Mouse (Mus musculus): ENCODE results near the gene Rexo5. TPM values are rescaled to one million over a fixed set of nuclear protein-coding genes. Genes with fewer than 3 reads are reported as not detected.
A peak's percentile ranks its signal among the peaks of the same experiment; 100 is the strongest.

Gene Rexo5
- total and polyA plus RNA-seq, 3 experiments = 3.5 to 64.3 (median 58.4) TPM

- H3K4me1 ChIP-seq (ENCODE audit: insufficient read depth, low read depth, low read length) = peaks cover 45% of the 10 kb centered on the region
- ATAC-seq (ENCODE audit: extremely low read depth, insufficient number of reproducible peaks, low FRiP score, poor library complexity, severe bottlenecking) = peak; percentile 96
- no peak for TF ChIP-seq TAL1 (conservative IDR thresholded peaks at IDR 0.05; ENCODE audit: low read depth, low read length)
- TF ChIP-seq POLR2AphosphoS5 (IDR thresholded peaks at IDR 0.05; ENCODE audit: insufficient replicate concordance, low read depth, low read length) = no peak
- no peak for TF ChIP-seq GATA2 (IDR thresholded peaks at IDR 0.05; ENCODE audit: borderline replicate concordance, low read depth, low read length)
- TF ChIP-seq CTCF (IDR thresholded peaks at IDR 0.05; ENCODE audit: low read depth, low read length) = no peak
- TF ChIP-seq GATA1 (IDR thresholded peaks at IDR 0.05; ENCODE audit: borderline replicate concordance, low read length) = no peak
Measured at GRCm38 (mm10) chr7:119895639-119896512, 102.1 kb downstream of the Rexo5 start, which contains the start of the genes Lyrm1 and Dcun1d3. Gene Lyrm1 (plus strand): TSS chr7:119895861. Gene Dcun1d3 (minus strand): TSS chr7:119896298.

GRCm38 (mm10) chr7:119897521-119898109, 103.8 kb downstream of the Rexo5 start:
- TF ChIP-seq CTCF (IDR thresholded peaks at IDR 0.05; ENCODE audit: low read depth, low read length) = no peak
- no peak for TF ChIP-seq TAL1 (conservative IDR thresholded peaks at IDR 0.05; ENCODE audit: low read depth, low read length)
- TF ChIP-seq POLR2AphosphoS5 (IDR thresholded peaks at IDR 0.05; ENCODE audit: insufficient replicate concordance, low read depth, low read length) = no peak
- TF ChIP-seq GATA2 (IDR thresholded peaks at IDR 0.05; ENCODE audit: borderline replicate concordance, low read depth, low read length) = no peak
- TF ChIP-seq GATA1 (IDR thresholded peaks at IDR 0.05; ENCODE audit: borderline replicate concordance, low read length) = no peak
- DNase-seq (ENCODE audit: low spot score) = no peak
- H3K36me3 ChIP-seq (replicated peaks) = peaks cover 3% of the 10 kb centered on the region
- no peak overlapping the region for H3K4me3 ChIP-seq (ENCODE audit: low read depth, low read length)
- peaks cover 42% of the 10 kb centered on the region for H3K4me1 ChIP-seq (ENCODE audit: insufficient read depth, low read depth, low read length)
- H3K9me3 ChIP-seq (replicated peaks) = no peaks in the 10 kb centered on the region
- ATAC-seq (ENCODE audit: extremely low read depth, insufficient number of reproducible peaks, low FRiP score, poor library complexity, severe bottlenecking) = no peak
- H3K27me3 ChIP-seq (ENCODE audit: insufficient read depth, low read length) = no peaks in the 10 kb centered on the region

More at GRCm38 (mm10) chr7:119895639-119896512, 102.1 kb downstream of the Rexo5 start, which contains the start of the genes Lyrm1 and Dcun1d3:
- Histone ChIP-seq H3K4me3 (ENCODE audit: low read depth, low read length) (peak within 1 kb of the TSS; percentile 85), H3K27me3 (ENCODE audit: insufficient read depth, low read length) (no peaks in the 10 kb centered on the region), H3K36me3 (replicated peaks) (peaks cover 6% of the 10 kb centered on the region), H3K9me3 (replicated peaks) (no peaks in the 10 kb centered on the region)
- peak; percentile 87 for DNase-seq (ENCODE audit: low spot score)

- Histone ChIP-seq H3K27me3 (ENCODE audit: insufficient read depth, low read length) (no peaks in the 10 kb centered on the region), H3K9me3 (replicated peaks) (no peaks in the 10 kb centered on the region), H3K4me3 (ENCODE audit: low read depth, low read length) (no peak overlapping the region), H3K4me1 (ENCODE audit: insufficient read depth, low read depth, low read length) (peaks cover 36% of the 10 kb centered on the region), H3K36me3 (replicated peaks) (peaks cover 3% of the 10 kb centered on the region)
- DNase-seq (ENCODE audit: low spot score) (no peak), ATAC-seq (ENCODE audit: extremely low read depth, insufficient number of reproducible peaks, low FRiP score, poor library complexity, severe bottlenecking) (no peak)
- TF ChIP-seq TAL1 (conservative IDR thresholded peaks at IDR 0.05; ENCODE audit: low read depth, low read length) (no peak), GATA1 (IDR thresholded peaks at IDR 0.05; ENCODE audit: borderline replicate concordance, low read length) (no peak), POLR2AphosphoS5 (IDR thresholded peaks at IDR 0.05; ENCODE audit: insufficient replicate concordance, low read depth, low read length) (no peak), CTCF (IDR thresholded peaks at IDR 0.05; ENCODE audit: low read depth, low read length) (no peak), GATA2 (IDR thresholded peaks at IDR 0.05; ENCODE audit: borderline replicate concordance, low read depth, low read length) (no peak)
Measured at GRCm38 (mm10) chr7:119898247-119898856, 104.5 kb downstream of the Rexo5 start.

Other genes with a start within 250 kb of the Rexo5 start
- not detected in 2 replicates for gene Acsm2, start 239.7 kb upstream of the Rexo5 start, total RNA-seq (2014; fragmentation: Nextera tagmentation)
- gene Acsm2, start 239.7 kb upstream of the Rexo5 start, total RNA-seq (2017) = 0.05 and 0.12 TPM in 2 replicates
- gene Acsm2, start 239.7 kb upstream of the Rexo5 start, polyA plus RNA-seq (2012) = not detected in 2 replicates
- not detected in 2 replicates for gene Acsm1, start 187.0 kb upstream of the Rexo5 start, total RNA-seq (2014; fragmentation: Nextera tagmentation)
- not detected in 2 replicates for gene Acsm1, start 187.0 kb upstream of the Rexo5 start, total RNA-seq (2017)
- not detected in 2 replicates for gene Acsm1, start 187.0 kb upstream of the Rexo5 start, polyA plus RNA-seq (2012)
- gene Acsm4, start 104.0 kb upstream of the Rexo5 start, total RNA-seq (2014; fragmentation: Nextera tagmentation) = not detected in 2 replicates
- not detected in 2 replicates for gene Acsm4, start 104.0 kb upstream of the Rexo5 start, total RNA-seq (2017)
- gene Acsm4, start 104.0 kb upstream of the Rexo5 start, polyA plus RNA-seq (2012) = not detected in 2 replicates
- 41.4 and 53.9 TPM in 2 replicates for gene Thumpd1, start 73.2 kb upstream of the Rexo5 start, total RNA-seq (2014; fragmentation: Nextera tagmentation)
- 102 and 115 TPM in 2 replicates for gene Thumpd1, start 73.2 kb upstream of the Rexo5 start, total RNA-seq (2017)
- gene Thumpd1, start 73.2 kb upstream of the Rexo5 start, polyA plus RNA-seq (2012) = 64.8 and 72.8 TPM in 2 replicates
- not detected in 2 replicates for gene Acsm3, start 33.1 kb upstream of the Rexo5 start, total RNA-seq (2014; fragmentation: Nextera tagmentation)
- gene Acsm3, start 33.1 kb upstream of the Rexo5 start, total RNA-seq (2017) = 0.23 and 0.49 TPM in 2 replicates
- not detected in 2 replicates for gene Acsm3, start 33.1 kb upstream of the Rexo5 start, polyA plus RNA-seq (2012)
- 49.1 and 65.5 TPM in 2 replicates for gene Eri2, start 52 bp downstream of the Rexo5 start, total RNA-seq (2014; fragmentation: Nextera tagmentation)
- 32.4 and 37.4 TPM in 2 replicates for gene Eri2, start 52 bp downstream of the Rexo5 start, total RNA-seq (2017)
- 1.2 and 1.7 TPM in 2 replicates for gene Eri2, start 52 bp downstream of the Rexo5 start, polyA plus RNA-seq (2012)
- gene Lyrm1, start 101.9 kb downstream of the Rexo5 start, total RNA-seq (2014; fragmentation: Nextera tagmentation) = 2.4 and 2.5 TPM in 2 replicates
- gene Lyrm1, start 101.9 kb downstream of the Rexo5 start, total RNA-seq (2017) = 5.7 and 6.0 TPM in 2 replicates
- gene Lyrm1, start 101.9 kb downstream of the Rexo5 start, polyA plus RNA-seq (2012) = 0.91 and 1.2 TPM in 2 replicates
- 8.9 and 9.4 TPM in 2 replicates for gene Dcun1d3, start 102.3 kb downstream of the Rexo5 start, total RNA-seq (2014; fragmentation: Nextera tagmentation)
- 10.2 and 10.8 TPM in 2 replicates for gene Dcun1d3, start 102.3 kb downstream of the Rexo5 start, total RNA-seq (2017)
- 4.4 and 8.9 TPM in 2 replicates for gene Dcun1d3, start 102.3 kb downstream of the Rexo5 start, polyA plus RNA-seq (2012)